Mouse (Mus musculus): ENCODE measurements around the gene Gpr142.
A peak's percentile ranks its signal among the peaks of the same experiment; 100 is the strongest.

Gpr142 gene

DNA sequence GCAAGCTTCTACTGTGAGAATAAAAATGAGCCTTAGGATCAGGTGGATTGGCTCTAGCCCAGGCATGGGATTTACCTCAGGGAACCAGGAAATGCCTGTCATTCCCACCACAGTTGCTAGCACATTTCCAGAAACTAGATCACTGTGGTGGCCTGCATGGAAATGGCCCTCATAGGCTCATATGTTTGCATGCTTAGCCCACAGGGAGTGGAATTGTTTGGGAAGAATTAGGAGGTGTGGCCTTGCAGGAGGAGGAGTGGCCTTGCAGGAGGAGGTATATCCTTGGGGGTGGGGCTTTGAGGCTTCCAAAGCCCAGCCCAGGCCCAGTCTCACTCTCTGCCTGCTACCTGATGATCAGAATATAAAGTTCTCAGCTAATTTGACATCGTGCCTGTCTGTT lies 3.2 kb downstream of the Gpr142 start:
- DNase-seq (ENCODE audit: low spot score), result no peak

DNA sequence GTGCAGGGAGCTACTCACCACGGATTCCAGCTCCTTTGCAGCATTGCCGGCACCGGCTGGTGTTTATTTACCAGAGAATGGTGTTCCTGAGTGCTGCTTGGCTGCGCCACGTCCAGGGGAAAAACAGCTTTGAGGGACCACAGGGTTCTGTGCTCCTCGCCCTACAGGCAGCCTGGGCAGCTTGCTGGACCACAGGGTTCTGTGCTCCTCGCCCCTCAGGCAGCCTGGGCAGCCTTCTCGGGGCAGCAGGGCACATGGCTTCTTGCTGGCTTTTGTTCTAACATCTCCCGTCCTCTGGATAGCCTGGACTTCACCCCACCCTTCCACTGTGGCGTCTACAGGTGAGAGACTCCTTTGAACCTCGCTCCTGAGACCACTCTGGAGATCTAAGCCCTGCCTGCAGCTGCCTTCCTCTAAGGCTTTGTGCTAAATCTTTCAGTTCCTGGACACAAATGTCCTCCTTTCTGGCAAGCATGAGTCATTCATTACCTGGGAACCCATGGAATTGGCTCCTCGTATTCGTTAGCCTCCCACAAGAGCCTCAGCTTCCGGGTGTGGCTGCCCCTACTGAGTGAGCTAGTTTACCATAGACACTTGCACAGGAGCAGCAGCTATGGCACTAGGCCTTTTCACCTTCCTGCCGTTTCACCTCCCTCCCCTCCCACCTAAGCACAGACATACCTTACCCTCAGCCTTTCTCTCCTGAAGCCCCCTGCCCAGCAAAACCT lies 4.0 kb downstream of the Gpr142 start:
- no peak for DNase-seq (ENCODE audit: low spot score)

DNA sequence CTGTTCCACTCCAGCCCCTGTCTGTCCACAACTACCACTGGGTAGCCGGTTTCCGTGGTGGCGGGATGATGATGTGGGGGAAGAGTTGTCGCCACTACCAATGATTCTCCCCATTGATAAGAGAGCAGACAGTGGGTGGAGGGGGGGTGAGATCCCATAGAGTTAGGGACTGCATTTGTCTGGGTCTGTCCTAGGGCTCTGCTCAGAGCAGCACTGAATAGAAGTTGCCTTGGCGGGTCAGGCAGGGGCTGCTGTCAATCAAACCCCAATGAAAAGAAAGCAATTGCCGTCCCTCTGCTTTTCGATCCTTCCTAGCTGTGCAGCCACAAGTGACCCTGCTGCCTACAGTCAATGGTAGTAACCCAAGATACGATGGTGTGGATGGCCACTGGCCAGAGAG lies 5.3 kb downstream of the Gpr142 start:
- no peak for DNase-seq (ENCODE audit: low spot score)

DNA sequence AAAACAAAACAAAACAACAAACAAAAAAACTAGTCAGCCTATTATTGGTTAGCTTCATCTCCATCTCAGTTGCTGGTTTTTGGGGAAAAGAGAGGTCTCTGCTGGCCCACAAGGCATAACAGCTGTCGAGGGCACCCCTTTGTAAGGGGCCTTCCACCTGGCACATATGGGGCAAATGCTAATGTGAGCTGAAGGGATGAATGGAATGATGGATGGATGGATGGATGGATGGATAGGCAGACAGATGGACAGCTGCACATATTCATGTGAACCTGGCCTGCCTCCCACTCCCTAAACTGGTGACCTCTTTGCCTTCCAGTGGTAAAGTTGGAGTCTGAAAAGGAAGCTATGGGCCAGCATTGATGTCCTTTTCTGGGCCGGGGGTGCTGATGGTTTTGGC lies 8.3 kb downstream of the Gpr142 start:
- DNase-seq (ENCODE audit: low spot score), result no peak

DNA sequence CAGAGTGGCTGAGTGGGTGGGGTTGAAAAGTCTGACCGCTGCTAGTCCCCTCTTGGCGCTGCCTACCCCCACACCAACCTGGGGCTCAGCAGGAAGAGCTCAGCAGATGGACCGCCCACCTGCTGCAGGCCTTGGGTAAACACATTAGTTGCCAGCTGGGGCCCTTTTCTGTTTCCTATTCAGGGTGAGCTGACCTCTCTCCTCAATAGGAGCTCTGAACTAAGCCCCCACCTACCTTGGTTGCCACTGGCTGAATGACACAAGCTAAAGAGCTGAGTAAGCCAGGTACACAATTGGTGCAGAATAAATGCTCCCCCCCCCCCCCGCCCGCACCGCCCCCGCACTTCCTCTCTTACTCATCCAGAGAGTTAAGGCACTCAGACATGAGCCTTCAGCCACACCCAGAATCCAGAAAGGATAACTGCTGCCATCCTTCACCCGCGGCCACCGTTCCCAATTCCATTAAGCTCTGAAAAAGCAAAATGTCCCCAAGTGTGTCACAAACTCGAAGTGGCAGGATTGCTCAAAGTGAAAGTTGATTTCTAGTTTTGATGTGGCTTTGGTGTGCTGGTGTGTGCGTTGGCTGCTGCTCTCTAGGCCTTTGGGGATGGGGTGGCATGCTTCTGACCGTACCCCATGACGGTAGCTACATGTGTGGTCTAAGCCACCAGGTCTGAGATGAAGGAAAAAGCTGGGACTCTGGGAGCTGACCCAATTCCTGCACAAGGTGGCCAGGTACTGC lies 9.1 kb downstream of the Gpr142 start:
- DNase-seq (ENCODE audit: low spot score), result no peak

DNA sequence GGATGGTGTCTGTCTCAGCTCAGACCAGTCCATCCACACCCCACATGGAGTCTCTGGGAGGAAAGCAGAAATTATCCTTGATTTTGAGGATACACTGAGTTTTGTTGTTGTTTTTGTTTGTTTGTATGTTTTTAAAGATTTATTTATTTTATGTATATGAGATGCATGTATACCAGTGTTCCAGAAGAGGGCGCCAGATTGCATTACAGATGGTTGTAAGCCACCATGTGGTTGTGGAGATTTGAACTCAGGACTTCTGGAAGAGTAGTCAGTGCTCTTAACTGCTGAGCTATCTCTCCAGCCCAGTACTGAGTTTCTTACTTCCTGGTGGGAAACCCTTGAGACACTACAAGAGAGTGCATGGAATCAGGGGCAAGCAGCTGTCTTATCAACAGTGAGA lies 10.6 kb downstream of the Gpr142 start:
- DNase-seq (ENCODE audit: low spot score), result no peak

DNA sequence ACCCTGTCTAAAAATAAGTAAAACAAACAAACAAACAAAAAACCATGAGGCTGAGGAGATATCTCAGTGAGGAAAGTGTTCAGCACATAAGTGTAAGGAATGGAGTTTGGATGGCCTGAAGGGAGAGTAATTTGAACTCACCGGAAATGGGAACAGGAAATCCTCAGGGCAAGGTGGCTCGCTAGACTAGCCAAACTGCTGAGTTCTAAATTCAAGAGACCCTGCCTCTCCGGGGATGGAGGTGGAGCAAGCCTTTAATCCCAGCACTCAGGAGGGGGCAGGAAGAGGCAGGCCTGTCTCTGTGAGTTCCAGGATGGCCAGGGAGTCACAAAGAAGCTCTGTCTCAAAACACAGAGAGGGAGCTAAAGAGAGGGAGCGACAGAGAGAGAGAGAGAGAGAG lies 11.6 kb downstream of the Gpr142 start:
- DNase-seq (ENCODE audit: low spot score), result no peak

DNA sequence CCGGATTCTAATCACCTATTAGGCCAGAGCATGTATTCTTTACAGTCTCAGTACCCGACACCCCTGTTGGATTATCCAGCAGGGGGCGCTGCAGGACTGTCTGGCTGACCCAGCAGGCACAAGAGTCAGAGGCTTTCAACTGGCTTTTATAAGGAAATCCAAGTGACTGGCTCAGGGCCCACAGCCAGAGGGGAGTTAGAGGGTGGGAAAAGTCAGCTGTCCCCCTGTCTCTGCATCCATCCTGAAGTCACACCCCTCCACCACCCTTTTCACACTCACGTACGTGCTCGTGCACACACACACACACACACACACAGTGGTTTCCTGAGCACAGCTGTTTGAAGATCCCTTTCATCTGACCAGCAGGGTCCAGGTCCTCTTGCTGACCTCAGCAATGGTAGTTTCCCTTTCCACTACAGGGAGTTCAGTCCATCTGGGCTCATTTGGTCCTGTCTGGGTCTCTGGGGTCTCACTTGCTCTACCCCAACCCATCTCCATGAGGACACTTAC lies 14.1 kb downstream of the Gpr142 start:
- peak; percentile 87 for DNase-seq (ENCODE audit: low spot score)

DNA sequence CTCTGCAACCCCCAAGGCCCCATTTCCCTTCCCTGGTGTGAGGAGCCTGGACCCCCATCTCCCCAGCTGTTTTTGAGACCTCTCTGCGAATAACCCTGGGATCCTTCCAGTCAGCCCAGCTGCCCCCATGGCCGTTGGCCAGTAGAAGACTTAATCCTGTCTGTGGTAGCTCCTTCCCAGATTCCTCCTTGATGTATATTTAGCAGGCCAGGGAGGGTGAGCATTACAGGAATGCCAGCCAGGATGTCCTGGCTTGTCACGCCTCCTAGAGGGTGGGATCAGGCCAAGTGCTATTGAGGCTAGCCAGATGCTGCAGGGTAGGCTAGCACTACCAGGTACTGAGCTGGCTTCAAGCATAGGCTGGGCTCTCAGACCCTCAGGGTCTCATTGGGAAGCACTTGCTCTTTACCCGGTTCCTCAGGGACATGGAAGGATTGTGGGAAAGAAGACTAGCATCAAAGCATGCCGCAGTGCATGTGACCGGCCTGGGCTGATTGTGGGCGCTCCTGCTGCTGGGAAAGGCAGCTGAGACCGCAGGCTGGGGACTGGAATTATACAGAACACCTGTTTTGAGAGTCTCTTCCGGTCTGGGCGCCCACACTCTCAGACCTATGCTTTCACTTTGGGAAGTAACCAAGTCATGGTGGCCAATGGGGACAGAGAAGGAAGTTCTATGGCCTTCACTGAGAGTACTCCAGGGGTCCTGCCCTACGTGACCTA lies 16.3 kb downstream of the Gpr142 start:
- no peak for DNase-seq (ENCODE audit: low spot score)

DNA sequence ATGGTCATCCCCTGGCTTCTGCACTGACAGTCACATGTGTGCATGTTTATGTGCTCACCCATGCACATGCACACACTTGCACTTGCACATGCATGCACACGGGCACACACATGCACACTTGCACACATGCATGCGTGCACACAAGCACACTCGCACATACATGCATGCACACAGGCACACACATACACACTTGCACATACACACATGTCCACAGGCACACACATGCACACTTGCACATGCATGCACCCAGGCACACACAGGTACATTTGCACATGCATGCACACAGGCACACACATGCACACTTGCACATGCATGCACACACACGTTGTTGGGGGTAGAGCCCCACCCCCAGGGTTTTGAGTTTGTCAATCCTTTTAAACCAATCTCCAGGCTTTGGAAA lies 18.2 kb downstream of the Gpr142 start:
- no peak for DNase-seq (ENCODE audit: low spot score)

DNA sequence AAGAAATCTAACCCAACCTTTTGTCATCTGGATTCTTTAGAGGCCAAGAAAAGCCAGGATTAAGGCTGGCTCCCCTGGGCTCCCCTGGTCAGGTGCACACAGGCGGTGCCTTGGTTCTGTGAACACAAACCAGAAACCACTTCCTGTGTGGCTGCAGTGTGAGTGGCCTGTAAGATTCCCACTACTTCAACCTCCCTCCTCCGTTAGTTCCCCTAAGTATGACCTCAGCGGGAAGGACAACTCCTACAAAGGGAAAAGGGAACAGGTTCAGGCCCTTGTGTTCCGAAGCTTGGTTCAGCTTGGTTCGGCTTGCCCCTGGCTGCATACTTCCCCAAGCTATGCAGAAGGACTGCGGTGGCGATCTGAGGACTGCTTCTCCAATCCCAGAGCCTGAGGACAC lies 19.5 kb downstream of the Gpr142 start:
- no peak for DNase-seq (ENCODE audit: low spot score)

DNA sequence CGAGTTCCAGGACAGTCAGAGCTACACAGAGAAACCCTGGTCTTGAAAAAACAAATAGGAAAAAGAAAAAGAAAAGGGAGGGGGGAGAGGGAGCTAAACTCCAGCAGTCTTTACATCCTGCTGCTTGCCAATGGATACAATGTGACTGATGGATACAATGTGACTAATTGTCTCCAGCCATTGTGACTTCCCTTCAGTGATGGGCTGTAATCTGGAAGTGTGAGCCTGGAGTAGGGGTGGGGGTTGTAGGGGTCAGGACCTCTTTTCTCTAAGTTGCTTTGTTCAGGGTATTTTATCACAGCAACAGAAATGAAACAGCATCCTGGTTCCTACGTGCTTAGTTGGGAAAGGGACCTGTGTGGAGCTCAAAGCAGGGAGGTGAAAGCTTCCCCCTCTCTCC lies 20.4 kb downstream of the Gpr142 start:
- DNase-seq (ENCODE audit: low spot score), result no peak

DNA sequence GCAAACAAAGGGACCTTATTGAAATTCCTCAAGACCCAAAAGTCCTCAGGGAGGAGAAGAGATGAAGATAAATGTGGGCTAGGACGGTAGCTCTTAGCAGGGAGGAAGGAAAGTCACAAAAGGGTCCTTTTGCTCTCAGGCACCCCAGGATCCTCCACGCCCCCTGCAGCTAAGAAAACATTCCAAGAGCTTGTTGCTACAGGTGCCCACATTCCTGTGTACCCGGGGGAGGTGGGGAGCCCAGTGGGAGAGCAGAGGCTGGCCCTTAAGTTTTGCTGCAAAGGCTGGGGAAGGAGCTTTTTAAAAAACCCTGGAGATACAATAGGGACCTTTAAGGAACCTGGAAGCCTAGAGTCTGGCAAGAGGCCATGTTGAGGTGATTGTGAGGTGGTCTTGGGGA lies 21.7 kb downstream of the Gpr142 start:
- no peak for DNase-seq (ENCODE audit: low spot score)

DNA sequence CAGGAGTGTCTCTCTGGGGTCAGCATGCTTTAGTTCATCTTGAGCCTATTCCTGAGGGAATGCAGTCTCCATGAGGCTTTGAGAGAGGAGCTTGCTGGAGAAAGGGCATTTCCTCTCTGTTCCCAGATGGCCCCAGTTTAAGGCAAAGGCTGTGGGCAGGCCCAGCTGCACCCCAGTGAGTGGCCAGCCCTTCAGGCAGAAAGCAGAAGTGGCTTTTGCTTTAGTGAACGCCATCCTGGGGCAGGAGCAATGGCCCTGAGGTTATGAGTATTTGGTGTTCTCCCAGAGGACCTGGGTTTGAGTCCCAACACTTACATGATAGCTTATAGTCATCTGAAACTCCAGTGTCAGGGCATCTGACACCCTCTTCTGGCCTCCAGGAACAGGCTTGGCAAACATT lies 22.6 kb downstream of the Gpr142 start:
- DNase-seq (ENCODE audit: low spot score), result no peak

DNA sequence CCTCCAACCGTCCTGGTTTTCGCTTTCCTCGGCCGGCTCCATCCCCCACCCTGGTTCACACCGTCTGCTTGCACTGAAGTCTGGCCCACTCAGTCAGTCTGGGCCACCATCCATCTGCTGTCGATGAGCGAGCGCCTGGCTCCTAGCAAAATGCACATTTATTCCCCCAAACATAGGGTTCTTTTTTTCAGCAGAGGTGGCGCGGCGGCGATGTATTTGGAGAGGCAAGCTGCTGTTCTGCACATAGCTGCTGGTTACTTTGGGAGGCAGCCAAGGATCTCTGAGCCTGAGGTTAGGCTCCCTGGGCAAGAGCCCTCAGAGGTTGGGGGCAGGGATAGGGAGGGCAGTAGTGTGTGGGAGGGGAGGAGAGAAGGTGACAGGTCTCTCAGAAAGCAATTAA lies 24.0 kb downstream of the Gpr142 start:
- no peak for DNase-seq (ENCODE audit: low spot score)

DNA sequence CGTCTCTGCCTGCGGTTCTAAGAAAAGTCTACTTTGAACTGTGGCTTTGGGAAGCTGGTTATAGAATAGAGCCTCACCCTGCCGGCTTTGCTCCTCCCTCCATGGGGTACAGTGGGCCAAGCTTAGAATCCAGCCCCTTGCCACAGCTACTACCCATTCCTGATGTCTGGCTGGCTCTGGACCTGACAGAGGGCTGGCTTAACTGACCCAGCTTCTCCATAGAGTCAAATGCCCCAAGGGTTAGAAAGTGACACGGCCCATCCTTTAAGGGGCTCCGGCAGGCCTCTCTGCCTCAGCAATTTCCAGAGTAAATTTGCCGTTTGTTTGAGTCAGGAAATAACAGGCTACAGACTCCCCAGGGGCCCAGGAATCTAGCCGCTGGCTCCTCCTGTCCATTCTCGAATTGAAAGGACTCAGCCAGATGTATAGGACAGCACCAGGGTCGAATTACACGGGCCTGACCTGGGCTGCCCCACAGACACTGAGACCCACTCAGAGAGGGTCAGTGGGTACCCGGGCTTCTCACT lies 24.5 kb downstream of the Gpr142 start:
- no peak for DNase-seq (ENCODE audit: low spot score)

DNA sequence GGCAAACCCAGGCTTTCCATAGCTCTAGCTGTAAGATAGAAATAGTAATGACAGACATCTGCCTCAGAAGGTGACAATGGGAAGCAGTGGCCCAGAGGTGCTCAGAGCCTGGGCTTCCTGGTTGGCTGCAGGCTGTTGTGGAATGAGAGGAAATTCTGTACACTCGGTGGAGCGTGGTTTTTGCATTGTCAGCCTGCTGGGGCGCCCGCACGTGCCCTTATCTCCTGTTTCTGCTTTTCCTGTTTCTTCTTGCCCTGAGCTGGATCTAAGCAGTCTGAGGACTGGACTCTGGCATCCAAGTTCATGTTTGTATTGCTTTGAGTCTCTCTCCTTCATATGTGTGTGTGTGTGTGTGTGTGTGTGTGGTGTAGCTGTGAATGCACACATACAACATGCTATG lies 28.0 kb downstream of the Gpr142 start:
- no peak for DNase-seq (ENCODE audit: low spot score)

DNA sequence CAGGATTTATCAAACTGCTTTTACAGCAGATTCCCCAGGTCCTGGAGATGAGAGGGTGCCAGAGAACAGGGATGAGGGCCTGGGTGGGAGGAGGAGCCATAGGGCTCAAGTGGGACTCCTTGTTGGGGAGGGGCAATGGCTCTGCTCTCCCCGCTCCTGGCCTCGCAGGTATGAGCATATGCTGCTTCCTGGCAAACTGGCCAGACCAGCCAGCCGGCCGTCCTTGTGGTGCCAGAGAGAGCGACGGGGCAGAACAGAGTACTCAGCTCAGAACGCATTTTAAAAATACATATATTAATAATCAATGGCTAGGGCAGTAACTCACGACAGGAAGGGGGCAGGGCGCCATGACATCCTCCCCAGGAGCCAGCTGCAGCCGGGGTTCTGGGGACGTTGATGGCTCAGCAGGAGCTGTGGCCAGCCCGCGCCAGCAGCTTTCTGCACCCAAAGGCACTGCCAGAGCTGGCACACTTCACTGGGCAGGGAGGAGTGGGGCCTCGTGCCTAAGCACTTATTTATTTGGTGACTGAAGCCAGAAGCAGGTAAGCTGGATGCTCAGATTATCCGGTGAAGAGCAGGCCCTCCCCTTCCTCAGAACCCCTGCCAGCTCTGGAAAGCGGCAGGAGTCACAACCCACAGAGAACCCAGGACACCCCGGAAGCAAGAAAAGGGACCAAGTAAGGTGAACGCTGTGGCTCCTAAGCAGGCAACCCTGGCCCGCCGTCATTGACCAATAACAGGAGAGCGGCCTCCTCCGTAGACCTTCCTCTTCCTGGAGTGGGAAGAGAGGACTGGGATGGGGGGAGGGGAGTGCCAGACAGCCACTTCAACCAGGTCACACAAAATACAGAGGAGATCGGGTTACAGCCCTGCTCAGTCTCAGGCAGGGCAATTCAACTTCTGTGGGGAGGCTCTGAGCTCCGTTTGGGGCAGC lies 31.0 kb downstream of the Gpr142 start:
- DNase-seq (ENCODE audit: low spot score), result no peak

DNA sequence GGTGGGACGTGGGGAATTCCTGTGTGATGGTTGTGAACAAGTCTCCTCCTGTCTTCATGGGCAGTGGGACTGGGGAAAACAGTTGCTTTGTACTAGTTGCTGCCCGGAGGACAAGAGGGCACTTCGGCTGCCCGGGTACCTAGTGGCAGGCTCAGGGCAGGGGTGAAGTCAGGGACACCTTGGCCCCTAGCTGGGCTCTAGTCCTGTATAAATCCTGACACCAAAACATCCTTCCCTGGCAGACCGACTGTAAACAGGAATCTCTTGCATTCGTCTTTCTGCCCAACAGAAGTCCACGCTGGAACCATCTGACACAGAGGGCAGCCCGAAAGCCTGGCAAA lies 31.7 kb downstream of the Gpr142 start:
- no peak for DNase-seq (ENCODE audit: low spot score)

DNA sequence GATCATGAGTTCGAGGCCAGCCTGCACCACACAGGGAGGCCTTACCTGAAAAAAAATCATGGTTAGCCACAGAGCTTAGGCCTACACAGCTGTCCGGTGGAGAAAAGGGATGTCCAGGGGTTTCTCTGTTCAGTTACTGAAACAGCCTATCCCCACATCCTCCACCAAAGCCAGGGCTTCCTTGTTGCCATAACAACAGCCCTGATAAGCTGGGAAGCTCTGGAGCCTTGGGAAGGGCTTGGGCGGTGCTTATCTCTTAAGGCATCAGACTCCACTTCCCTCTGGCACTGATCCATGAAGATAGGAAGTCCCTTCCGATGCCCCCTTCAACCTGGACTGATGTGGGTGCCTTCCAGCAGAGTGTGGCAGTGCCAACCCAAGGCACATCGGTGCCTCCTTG lies 34.4 kb downstream of the Gpr142 start:
- DNase-seq (ENCODE audit: low spot score), result no peak

DNA sequence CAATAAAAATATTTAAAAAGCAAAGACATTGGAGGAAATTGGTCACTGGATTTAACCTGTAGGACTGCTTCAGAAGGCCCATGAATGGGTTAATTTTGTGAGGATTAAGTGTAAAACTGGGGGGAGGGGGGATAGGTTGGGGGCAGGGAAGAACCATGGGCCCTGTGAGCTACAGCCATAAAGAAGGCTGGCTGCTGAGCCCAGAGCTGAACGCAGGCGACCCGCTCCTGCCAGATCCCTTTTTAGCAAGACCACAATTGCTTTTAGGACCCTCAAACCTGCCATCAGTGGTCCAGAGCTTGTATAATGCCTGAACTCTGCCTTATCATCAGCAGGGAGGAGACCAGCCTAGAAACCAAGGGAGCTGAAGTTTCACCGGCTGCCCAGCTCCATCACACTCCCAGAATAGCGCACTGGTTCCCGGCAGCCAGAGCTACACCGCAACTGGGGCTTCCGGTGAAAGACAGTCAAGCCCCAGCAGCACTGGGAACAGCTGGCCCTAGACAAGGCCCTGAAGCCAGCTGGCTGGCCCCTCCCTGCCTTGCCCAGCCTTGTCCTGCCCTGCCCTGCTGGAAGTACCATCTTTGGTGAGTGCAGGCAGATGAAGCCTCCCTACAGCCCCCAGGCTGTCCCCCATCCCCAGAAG lies 45.2 kb downstream of the Gpr142 start:
- DNase-seq (ENCODE audit: low spot score), result no peak
